Mouse (Mus musculus): ENCODE measurements around the gene Hist1h4j.
"Not testable (repeated sequence)": the region's sequence is repeated elsewhere in the genome, so short reads cannot be mapped to it uniquely, and the experiment has no call there.

The Hist1h4j gene

GRCm38 (mm10) chr13:21781639-21782038 is 46.8 kb downstream of the Hist1h4j start:
- DNase-seq (ENCODE audit: low read depth): no peak

- not testable (repeated sequence) for DNase-seq (ENCODE audit: low read depth)
These were observed 47.7 kb downstream of the Hist1h4j start for GRCm38 (mm10) chr13:21782361-21783254.

- DNase-seq (ENCODE audit: low read depth): peak; percentile 83
These were observed 48.4 kb downstream of the Hist1h4j start, which contains the start of gene Hist1h3i for GRCm38 (mm10) chr13:21783255-21783617. Hist1h3i (minus strand) TSS chr13:21783370.

- no peak for DNase-seq (ENCODE audit: low read depth)
These were observed 48.9 kb downstream of the Hist1h4j start for GRCm38 (mm10) chr13:21783734-21784161.

GRCm38 (mm10) chr13:21784311-21784710 is 49.4 kb downstream of the Hist1h4j start:
- DNase-seq (ENCODE audit: low read depth): no peak

Data from c-Kit-positive CD71-negative TER-119-negative erythroid progenitor cells, embryonic 14.5 days (primary cell).